Mouse (Mus musculus): Measurements from ENCODE around the gene Fastkd5.

Gene Fastkd5

DNA sequence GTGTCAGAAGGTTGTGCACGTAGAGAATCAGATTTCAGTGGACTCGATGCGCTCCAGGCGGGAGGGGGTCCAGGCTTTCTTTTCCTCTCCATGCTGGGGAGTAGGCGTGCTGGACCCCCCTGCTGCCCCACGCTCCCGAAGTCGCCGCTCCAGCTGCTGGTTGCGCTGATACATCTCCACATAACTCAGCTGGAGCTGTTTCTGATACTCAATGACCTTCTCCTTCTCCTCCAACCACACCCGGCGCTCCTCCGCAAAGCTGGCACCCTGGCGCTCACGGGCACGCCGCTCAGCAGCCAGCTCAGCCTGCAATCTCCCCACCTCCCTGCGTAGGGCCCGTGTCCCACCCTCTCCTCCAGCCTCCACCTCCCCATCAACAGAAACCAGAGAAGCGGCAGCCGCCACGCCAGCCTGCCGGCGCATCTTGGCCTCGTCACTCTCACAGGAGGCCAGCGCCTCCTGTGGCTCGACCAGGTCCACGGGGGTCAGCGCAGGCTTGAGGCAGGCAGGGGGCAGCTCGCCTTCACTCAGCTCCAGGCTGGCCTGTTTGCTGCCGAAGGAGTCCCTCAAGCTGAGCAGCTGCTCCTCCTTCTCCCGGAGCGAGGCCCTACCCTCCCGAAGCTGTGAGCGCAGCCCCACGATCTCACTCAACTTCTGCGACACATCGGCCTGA is 5.0 kb upstream of the Fastkd5 start:
- peak; percentile 37; the same call in 1 of the 2 replicates for ATAC-seq (ENCODE audit: insufficient number of reproducible peaks, low FRiP score, low TSS enrichment)

DNA sequence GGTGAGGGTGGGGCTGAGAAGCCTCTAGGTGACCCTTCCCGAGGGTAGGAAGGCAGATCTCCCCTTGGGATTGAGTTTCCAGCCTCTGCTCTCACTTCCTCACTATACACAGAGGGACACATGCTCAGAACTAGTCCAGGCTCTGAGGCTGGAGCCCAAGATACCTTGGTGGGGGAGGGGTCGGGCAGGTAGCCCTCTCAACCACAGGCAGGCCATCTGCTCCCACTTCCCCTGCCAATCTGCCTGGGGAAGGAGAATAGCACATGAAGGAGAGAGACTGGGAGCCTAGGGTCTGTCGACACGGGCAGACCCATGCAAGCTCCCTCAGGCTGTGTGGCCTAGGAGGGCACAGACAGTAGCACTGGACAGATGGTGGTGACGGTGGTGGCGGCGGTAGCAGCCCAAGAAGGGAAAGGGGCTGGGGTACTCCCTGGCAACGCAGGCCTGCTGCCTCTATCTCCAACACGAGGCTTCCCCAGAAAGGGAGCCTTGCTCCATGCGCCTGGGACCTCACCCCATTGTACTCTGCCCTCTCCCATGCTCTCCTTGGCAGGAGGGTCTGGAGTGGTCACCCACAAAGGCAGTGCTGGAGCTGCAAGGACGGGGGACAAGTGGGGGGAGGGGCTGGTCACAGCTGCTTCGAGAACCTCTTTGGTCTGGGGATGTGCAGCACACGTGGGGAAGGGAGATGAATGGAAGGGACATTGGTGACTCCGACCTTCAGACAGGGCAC is 4.3 kb upstream of the Fastkd5 start:
- ATAC-seq (ENCODE audit: insufficient number of reproducible peaks, low FRiP score, low TSS enrichment): peak; percentile 76

DNA sequence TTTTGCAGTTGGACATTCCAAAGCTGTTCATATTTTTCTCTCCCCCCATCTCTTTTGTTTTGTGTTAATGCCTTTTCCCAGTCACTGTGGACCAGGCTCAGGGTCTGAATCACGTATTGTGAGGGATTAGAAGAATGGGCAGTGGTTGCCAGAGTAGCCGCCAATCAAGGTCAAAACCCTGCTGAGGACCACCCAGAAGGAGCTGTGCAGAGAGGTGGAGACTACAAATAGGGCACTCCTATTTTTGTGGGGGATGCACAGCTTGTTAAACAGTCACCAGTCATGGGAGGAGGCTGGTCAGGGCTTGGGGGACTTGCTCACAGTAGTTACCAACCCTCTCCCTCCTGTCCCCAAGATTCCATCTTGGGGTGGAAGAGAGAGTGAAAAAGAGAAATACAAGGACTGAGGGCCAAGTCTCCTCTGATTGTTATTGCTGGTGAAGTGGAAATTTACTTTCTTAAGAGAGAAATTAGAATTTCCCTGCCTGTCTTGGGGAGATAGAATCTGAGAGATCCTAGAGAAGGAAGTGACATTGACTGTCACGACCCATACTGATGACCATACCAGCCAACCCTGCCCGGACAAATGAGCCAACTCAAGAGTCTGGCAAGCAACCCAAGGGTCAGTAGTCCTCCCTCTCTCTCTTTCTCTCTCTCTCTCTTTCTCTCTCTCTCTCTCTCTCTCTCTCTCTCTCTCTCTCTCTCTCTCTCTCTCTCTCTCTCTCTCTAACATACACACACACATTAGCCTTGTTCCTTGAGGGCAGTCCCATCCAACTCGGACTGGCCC is 3.3 kb upstream of the Fastkd5 start:
- no peak for ATAC-seq (ENCODE audit: insufficient number of reproducible peaks, low FRiP score, low TSS enrichment)

DNA sequence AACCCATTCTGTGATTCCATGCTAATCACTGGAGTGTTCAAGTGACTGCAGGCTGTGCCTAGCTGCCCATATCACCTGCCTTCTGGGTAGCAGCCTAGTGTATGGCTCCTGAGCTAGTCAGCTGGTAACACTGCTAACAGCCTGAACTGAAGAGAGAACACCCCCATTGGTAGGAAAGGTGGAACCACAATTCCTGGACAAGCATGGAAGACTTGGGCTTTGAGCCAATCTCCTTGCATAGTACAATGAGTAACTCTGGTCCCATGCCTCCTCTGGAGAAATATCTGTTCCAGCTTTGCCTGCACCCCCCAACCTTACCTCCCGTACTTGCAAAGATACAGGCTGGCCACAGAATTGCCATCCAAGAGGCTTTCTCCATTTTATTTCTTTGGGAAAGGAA is 2.6 kb upstream of the Fastkd5 start:
- no peak for ATAC-seq (ENCODE audit: insufficient number of reproducible peaks, low FRiP score, low TSS enrichment)

DNA sequence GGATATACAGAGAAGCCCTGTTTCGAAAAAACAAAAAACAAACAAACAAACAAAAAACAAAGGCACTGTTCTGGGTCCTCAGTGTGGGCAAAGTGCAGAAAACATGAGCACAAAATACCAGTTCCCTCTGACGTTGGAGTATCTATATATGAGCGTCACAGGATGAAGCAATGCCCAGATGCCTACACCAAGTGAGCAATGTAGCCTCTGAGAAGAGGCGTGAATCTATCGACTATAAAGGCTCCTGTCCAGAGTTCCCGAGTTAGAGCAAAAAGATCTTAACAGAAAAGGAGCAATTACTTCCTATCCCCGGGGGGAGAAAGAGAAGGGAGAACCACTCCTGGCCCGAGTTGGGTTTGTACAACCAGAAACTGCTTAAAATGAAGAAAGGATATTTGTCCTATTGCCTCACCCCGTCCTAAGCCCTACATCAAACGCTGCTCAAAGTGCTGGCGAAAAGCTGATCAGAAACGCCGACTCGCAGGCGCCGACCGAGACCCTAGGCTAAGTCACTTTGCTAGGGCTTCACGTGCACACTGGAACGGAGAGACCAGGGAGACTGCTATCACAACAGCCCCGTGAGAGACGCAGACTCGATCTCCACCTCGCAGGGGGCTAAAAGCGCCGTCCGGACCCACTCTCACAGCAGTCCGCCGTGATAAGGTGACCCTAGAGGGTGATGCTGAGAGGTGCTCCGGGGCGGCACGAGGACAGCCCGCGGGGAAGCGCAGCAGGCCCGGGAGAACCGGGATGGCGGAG is 568 bp downstream of the Fastkd5 start:
- peak; percentile 29; the same call in 1 of the 2 replicates for ATAC-seq (ENCODE audit: insufficient number of reproducible peaks, low FRiP score, low TSS enrichment)

DNA sequence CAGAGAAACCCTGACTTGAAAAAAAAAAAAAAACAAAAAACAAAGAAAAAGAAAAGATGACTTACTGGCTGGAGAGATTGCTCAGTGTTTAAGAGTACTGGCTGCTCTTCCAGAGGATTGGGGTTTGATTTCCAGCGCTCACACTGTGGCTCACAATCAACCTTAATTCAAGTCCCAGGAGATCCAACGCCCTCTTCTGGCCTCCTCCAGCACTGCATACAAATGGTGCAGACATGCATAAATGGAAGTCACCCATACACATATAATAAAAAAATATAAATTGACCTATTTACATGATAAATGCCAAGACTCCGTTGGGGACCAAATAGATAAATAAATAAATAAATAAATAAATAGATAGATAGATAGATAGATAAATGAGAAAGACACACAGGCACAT is 1.4 kb downstream of the Fastkd5 start:
- no peak for ATAC-seq (ENCODE audit: insufficient number of reproducible peaks, low FRiP score, low TSS enrichment)

DNA sequence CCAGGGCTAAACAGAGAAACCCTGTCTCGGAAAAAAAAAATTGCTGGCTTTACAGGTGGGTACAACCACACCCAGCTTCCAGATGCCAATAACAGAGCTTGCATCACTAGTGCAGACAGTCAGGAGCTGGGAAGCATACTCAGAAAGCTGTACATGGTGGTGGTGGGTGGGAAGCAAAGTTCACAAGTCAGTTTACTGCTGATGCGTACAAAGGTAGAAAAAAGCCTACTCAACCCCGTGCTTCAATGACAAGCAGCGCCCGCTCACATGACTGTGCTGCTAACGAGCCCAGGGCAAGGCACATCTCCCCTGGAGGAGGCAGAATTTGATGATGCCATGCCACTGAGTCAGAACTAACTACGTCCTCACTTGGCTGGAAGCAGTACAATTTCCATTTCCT is 10.9 kb downstream of the Fastkd5 start:
- ATAC-seq (ENCODE audit: insufficient number of reproducible peaks, low FRiP score, low TSS enrichment): no peak

DNA sequence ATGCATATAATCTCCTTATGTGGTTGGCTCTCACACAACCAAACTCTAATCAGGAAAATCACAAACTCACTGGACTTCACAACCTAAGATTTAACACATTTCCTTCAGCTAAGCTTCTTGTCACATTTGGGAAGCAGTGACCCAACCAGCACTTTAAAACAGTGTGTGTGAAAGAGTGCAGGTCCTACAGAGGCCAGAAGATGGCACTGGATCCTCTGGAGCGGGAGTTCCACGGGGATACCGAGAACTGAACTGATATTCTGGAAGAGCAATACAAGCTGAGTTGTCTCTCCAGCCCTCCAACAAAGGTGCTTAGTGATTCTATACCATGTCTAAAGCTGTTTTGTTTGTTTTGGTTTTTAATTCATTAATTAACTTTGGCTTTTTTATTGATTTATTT is 16.7 kb downstream of the Fastkd5 start:
- no peak for ATAC-seq (ENCODE audit: insufficient number of reproducible peaks, low FRiP score, low TSS enrichment)

DNA sequence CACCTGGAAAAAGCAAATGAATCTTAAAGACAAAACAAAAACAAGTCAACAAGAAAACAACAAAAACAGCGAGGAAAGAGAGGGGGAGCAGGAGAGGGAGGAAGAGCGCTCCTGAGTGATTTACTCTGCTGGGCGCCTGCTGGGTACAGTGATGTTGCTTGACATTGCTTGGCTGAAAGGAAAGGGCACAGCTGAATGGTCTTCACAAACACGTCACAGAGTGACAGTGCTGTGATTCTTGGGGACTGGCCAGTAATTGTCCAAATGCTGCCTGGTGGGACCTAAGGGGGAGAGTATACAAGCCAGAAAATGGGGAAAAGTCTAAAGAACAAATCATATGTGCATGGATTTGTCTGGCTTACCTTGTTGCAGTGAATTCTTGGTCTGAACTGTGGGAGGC is 27.6 kb downstream of the Fastkd5 start:
- ATAC-seq (ENCODE audit: insufficient number of reproducible peaks, low FRiP score, low TSS enrichment): no peak

DNA sequence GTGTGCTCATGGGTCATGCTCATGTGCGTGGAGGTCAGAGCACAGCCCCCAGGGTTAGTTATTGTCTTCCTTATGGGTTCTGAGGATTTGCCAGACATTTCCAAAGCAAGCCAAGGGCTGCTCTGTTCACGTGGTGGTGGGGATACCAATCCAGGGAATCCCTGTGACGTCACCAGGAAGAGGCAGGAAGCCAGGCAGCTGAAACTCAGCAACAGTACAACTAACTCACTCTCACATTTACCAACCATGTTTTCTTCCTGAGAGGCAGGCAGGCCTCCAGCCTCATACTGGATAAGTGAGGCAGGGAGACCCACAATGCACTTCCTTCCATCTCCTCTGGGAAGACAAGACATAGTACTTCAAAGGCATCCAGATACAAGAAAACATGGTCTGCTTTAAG is 31.4 kb downstream of the Fastkd5 start:
- ATAC-seq (ENCODE audit: insufficient number of reproducible peaks, low FRiP score, low TSS enrichment): no peak

DNA sequence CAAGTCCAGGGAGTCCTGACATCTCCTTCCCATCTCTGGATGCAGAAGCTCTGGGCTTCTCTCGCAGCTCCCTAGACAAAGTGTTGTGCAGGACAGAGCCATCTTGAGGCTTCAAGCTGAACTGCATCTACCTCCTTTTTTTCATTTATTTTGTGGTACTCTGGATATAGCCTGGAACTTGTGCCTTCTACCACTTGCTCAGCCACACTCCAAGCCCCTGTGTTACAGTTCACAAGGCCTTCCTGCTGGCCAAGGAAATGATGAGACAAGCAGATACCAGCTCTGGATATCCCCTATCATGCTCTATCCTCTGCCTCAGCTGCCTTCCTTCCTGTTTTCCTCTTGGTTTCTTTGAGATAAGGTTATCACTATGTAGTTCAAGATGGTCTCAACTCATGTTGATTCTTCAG is 32.2 kb downstream of the Fastkd5 start:
- no peak for ATAC-seq (ENCODE audit: insufficient number of reproducible peaks, low FRiP score, low TSS enrichment)

DNA sequence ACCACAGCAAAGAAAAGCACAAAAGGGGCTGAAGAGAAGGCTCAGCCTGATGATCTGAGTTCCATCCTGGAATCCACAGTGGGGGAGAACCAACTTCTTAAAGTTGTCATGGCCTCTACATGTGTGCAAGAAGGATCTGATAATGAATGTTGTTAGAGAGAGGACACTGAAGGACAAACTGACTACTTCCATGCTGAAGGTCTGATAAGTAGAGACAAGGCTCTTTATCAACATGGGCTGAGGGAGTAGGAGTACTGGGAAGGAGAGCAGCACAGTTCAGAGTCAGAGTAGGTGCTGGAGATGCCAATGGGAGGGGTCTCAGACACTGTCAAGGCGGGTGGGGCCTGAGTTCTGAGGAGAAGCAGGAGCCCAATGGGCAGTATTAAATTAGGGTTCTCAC is 34.2 kb downstream of the Fastkd5 start:
- ATAC-seq (ENCODE audit: insufficient number of reproducible peaks, low FRiP score, low TSS enrichment): no peak

DNA sequence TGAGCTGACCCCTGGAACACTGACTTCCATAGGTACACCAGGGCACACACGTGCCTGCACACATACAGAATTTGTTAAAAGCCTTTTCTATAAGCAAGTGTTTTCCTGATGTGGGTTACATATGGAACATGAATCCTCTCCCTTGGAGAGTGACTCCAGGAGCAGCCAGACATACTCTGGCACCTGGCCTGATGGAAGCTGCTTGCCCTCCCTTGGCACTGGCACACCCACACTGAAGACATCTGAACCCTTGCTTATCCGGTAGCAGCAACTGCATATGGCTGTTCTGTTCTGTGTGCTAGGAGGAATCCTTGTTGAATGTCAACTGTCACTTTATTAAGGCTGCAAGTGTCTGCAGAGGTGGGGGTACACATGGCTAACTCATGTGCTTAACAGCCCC is 38.8 kb downstream of the Fastkd5 start:
- no peak for ATAC-seq (ENCODE audit: insufficient number of reproducible peaks, low FRiP score, low TSS enrichment)

DNA sequence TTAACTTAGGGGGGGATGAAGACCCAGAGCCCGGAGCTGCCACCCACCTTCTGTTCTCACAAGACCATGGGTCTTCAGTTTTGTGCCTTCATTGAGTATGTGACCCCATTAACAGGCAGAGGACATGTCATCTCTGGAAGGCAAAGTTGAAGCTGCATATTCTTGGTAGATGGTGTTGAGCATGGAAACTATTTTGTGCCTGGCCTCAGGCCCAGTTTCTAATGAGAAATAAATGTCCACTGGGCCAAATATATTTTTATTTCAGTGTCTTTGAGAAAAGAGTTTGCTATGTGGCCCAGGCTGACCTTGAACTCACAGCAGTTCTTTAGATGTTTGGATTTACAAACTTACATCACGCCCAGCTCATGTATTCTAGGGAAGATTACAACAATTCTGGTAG is 40.1 kb downstream of the Fastkd5 start:
- ATAC-seq (ENCODE audit: insufficient number of reproducible peaks, low FRiP score, low TSS enrichment): no peak

DNA sequence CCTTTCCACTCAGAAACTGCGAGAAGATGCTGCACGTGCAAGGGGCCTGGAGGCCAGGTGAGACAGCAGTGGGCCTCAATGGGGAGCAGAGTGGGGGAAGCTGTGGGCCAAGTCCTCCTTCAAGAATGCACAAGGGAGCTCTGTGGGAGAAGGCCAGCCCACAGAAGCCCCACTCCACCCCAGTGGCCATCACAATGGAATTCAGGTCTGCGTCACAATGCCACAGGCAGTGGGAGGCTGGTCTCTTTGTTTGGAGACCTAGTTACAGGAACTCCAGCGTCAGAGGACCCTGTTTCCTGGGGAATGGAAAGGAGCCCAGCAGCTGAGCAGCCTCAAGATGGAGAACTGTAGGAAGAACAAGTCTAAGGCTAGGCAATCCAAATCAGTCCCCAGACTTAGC is 40.7 kb downstream of the Fastkd5 start:
- no peak for ATAC-seq (ENCODE audit: insufficient number of reproducible peaks, low FRiP score, low TSS enrichment)

DNA sequence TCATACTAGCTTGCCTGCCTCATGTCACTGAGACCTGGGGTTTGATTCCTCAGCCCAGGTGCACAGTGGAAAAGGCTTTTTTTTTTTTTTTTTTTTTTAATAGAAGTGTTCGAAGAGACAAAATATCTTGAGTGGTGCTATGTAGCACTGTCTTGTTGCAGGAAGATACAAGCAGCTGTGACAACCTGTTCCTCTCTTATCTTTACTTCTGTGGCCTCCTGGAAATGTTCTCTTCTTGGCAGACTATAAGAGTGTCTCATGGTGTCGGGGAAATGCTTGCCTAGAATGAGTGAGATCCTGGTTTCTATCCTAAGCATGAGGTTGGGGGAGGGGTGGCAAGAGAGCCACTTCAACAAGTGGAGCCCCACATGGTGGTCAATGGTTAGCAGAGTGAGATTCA is 41.5 kb downstream of the Fastkd5 start:
- no peak for ATAC-seq (ENCODE audit: insufficient number of reproducible peaks, low FRiP score, low TSS enrichment)

DNA sequence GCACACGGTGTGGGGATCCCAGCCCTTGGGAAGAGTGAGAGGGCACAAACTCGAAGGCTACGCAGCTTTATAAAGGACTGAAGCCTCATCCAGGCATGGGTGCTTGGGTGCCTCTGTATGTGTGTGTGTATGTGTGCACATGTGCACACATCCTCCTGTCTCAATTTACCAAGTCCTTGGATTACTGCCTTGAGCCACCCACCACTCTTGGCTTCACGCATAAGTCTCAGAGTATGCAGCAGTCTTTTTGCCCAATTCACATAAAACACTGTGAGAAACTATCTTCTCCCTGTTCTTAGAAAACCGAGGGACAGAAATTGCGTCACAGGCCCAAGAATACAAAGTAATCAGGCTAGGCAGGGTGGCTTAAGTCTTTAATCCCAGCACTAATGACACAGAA is 43.8 kb downstream of the Fastkd5 start:
- ATAC-seq (ENCODE audit: insufficient number of reproducible peaks, low FRiP score, low TSS enrichment): no peak

DNA sequence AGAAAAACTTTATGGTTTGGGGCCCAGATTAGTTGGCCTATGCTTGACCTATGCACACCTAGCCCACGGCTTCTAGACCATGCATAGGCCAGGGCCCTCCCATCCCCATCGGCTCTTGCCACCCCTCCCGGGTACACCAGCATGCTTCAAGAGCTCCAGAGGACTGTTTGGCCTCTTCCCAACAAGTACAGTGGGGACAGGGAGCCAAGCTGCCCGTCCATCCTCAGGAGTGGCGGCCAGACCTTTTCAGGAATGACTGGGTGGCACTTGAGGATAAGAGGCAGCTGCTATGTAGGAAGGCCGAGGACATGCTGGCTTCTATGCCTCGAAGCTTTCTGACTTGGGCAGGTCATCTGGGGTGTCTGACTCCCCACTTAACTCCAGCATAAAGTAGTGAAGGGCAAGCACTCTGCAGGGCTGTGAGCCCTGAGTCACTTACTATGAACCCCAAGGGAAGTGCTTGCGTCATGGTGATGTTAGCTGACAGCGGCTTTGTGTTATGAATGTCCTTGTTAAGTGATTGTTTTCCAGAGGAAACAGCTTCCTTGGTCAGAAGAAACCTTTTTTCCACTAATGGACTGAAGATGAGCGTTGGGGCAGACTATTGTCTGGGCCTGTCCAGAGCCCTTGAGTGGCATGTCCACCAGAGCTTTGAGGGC is 45.8 kb downstream of the Fastkd5 start:
- ATAC-seq (ENCODE audit: insufficient number of reproducible peaks, low FRiP score, low TSS enrichment): no peak

DNA sequence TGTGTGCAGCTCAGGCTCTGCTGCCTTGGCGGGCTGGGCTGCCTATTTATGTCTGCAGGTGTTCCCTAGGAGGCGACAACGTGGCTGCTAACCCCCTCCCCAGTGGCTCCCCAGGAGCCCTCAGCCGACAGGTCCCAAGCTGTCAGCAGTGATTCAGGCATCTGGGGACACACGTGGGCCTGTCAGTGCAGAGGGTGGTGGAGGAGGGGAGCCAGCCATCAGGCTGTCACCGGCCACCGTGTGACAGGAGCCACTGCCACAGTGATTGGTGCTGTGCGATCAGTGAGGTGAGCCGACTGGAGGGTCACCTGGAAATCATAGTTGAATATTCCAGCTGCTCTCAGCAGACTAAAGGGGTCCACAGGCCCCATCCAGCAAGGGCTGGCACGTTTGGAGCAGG is 47.3 kb downstream of the Fastkd5 start, which contains the start of gene Avp:
Gene Avp (minus strand): TSS at position 3 of the 400 bp plus-strand sequence.
- no peak for ATAC-seq (ENCODE audit: insufficient number of reproducible peaks, low FRiP score, low TSS enrichment)

DNA sequence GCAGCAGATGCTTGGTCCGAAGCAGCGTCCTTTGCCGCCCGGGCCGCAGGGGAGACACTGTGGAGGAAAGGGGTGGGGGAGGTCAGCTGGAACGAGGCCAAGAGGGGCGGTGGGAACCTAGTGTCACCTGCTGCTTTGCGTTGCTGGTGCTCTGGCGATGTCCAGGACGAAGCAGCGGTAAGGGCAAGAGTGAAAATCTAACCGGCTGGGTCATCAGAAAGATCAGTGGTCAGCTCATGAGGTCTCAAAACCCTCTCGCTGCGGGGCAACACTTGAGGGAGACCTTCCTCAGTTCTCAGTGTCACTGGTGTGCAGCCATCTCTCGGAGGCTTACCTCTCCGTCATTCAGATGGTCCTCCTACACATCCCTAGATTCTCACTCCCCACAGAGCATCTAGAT is 48.6 kb downstream of the Fastkd5 start:
- ATAC-seq (ENCODE audit: insufficient number of reproducible peaks, low FRiP score, low TSS enrichment): no peak

Data from cerebellum, adult (tissue).